Mouse (Mus musculus) skeletal muscle tissue, postnatal 0 days (tissue): ENCODE measurements around the gene Olfr481. TPM values are rescaled to one million over a fixed set of nuclear protein-coding genes. Genes with fewer than 3 reads are reported as not detected.

ENCODE experiments used
- polyA plus RNA-seq: library from polyadenylated mRNA; unstranded; fragments of >200 nt; fragmentation: Nextera tagmentation; extraction: Ambion mirVana; gene quantifications from 2 replicates; pipeline ENCODE4 v1.2.1, GENCODE M21; 2015

Olfr481 gene
- polyA plus RNA-seq = not detected in 2 replicates

GRCm38 (mm10) chr7:108079555-108079954 lies at the start of gene Olfr481:
Olfr481 (plus strand) TSS chr7:108079855.

GRCm38 (mm10) chr7:108033889-108034288 lies 45.8 kb upstream of the Olfr481 start, which contains the start of gene Olfr478:
Olfr478 (minus strand) TSS chr7:108033989.

GRCm38 (mm10) chr7:108050393-108050792 lies 29.3 kb upstream of the Olfr481 start, which contains the start of gene Olfr479:
Olfr479 (plus strand) TSS chr7:108050693.

GRCm38 (mm10) chr7:108067246-108067645 lies 12.4 kb upstream of the Olfr481 start, which contains the start of gene Olfr480:
Olfr480 (minus strand) TSS chr7:108067346.

GRCm38 (mm10) chr7:108097486-108097885 lies 17.8 kb downstream of the Olfr481 start, which contains the start of gene Olfr482:
Olfr482 (minus strand) TSS chr7:108097586.

GRCm38 (mm10) chr7:108100549-108100948 lies 20.9 kb downstream of the Olfr481 start, which contains the start of gene Olfr483:
Olfr483 (plus strand) TSS chr7:108100849.

GRCm38 (mm10) chr7:108127349-108127748 lies 47.7 kb downstream of the Olfr481 start, which contains the start of gene Olfr484:
Olfr484 (minus strand) TSS chr7:108127449.

Other genes starting within 250 kb of the Olfr481 start
- gene Olfr470, start 232.4 kb upstream of the Olfr481 start, polyA plus RNA-seq = not detected in 2 replicates
- not detected in 2 replicates for gene Olfr472, start 182.0 kb upstream of the Olfr481 start, polyA plus RNA-seq
- gene Olfr473, start 149.4 kb upstream of the Olfr481 start, polyA plus RNA-seq = not detected in 2 replicates
- gene Olfr474, start 125.2 kb upstream of the Olfr481 start, polyA plus RNA-seq = not detected in 2 replicates
- not detected in 2 replicates for gene Olfr476, start 115.1 kb upstream of the Olfr481 start, polyA plus RNA-seq
- not detected in 2 replicates for gene Olfr477, start 93.2 kb upstream of the Olfr481 start, polyA plus RNA-seq
- gene Olfr478, start 45.9 kb upstream of the Olfr481 start, polyA plus RNA-seq = not detected in 2 replicates
- gene Olfr479, start 29.2 kb upstream of the Olfr481 start, polyA plus RNA-seq = not detected in 2 replicates
- not detected in 2 replicates for gene Olfr480, start 12.5 kb upstream of the Olfr481 start, polyA plus RNA-seq
- not detected in 2 replicates for gene Olfr482, start 17.7 kb downstream of the Olfr481 start, polyA plus RNA-seq
- not detected in 2 replicates for gene Olfr483, start 21.0 kb downstream of the Olfr481 start, polyA plus RNA-seq
- gene Olfr484, start 47.6 kb downstream of the Olfr481 start, polyA plus RNA-seq = not detected in 2 replicates
- not detected in 2 replicates for gene Olfr485, start 80.0 kb downstream of the Olfr481 start, polyA plus RNA-seq
- not detected in 2 replicates for gene Olfr486, start 92.9 kb downstream of the Olfr481 start, polyA plus RNA-seq
- not detected in 2 replicates for gene Olfr487, start 134.8 kb downstream of the Olfr481 start, polyA plus RNA-seq
- not detected in 2 replicates for gene Olfr488, start 178.5 kb downstream of the Olfr481 start, polyA plus RNA-seq
- gene Olfr490, start 209.1 kb downstream of the Olfr481 start, polyA plus RNA-seq = not detected in 2 replicates
- not detected in 2 replicates for gene Olfr491, start 233.6 kb downstream of the Olfr481 start, polyA plus RNA-seq
- not detected in 2 replicates for gene Olfr492, start 243.8 kb downstream of the Olfr481 start, polyA plus RNA-seq